Mouse (Mus musculus): ENCODE data around the gene Foxk2. TPM values are rescaled to one million over a fixed set of nuclear protein-coding genes. Genes with fewer than 3 reads are reported as not detected.

The Foxk2 gene
- total RNA-seq (2014; fragmentation: Nextera tagmentation) (35.7 and 40.4 TPM in 2 replicates), total RNA-seq (2017) (25.3 and 26.1 TPM in 2 replicates)

- ATAC-seq (replicated peaks; ENCODE audit: poor library complexity, severe bottlenecking): peak; percentile 97
Measured at GRCm38 (mm10) chr11:121259160-121260100, at the start of gene Foxk2. TSS of gene Foxk2 (plus strand) at chr11:121259990.

- no peak for ATAC-seq (replicated peaks; ENCODE audit: poor library complexity, severe bottlenecking)
Measured at GRCm38 (mm10) chr11:121216831-121217230, 43.0 kb upstream of the Foxk2 start.

GRCm38 (mm10) chr11:121219776-121220175, 40.0 kb upstream of the Foxk2 start:
- no peak for ATAC-seq (replicated peaks; ENCODE audit: poor library complexity, severe bottlenecking)

GRCm38 (mm10) chr11:121220771-121221170, 39.0 kb upstream of the Foxk2 start:
- ATAC-seq (replicated peaks; ENCODE audit: poor library complexity, severe bottlenecking): no peak

GRCm38 (mm10) chr11:121221321-121222010, 38.3 kb upstream of the Foxk2 start:
- no peak for ATAC-seq (replicated peaks; ENCODE audit: poor library complexity, severe bottlenecking)

- ATAC-seq (replicated peaks; ENCODE audit: poor library complexity, severe bottlenecking): peak; percentile 77
Measured at GRCm38 (mm10) chr11:121228129-121229017, 31.4 kb upstream of the Foxk2 start.

GRCm38 (mm10) chr11:121229018-121229439, 30.8 kb upstream of the Foxk2 start, which contains the start of gene Cybc1:
TSS of gene Cybc1 (minus strand) at chr11:121229322.
- ATAC-seq (replicated peaks; ENCODE audit: poor library complexity, severe bottlenecking): peak; percentile 77

- no peak for ATAC-seq (replicated peaks; ENCODE audit: poor library complexity, severe bottlenecking)
Measured at GRCm38 (mm10) chr11:121231191-121231590, 28.6 kb upstream of the Foxk2 start.

GRCm38 (mm10) chr11:121231628-121232291, 28.0 kb upstream of the Foxk2 start:
- ATAC-seq (replicated peaks; ENCODE audit: poor library complexity, severe bottlenecking): no peak

GRCm38 (mm10) chr11:121232706-121233105, 27.1 kb upstream of the Foxk2 start:
- ATAC-seq (replicated peaks; ENCODE audit: poor library complexity, severe bottlenecking): no peak

GRCm38 (mm10) chr11:121235475-121236238, 24.1 kb upstream of the Foxk2 start:
- ATAC-seq (replicated peaks; ENCODE audit: poor library complexity, severe bottlenecking): no peak

- peak; percentile 91 for ATAC-seq (replicated peaks; ENCODE audit: poor library complexity, severe bottlenecking)
Measured at GRCm38 (mm10) chr11:121236564-121237344, 23.0 kb upstream of the Foxk2 start, which contains the start of gene Narf. TSS of gene Narf (plus strand) at chr11:121237253.

GRCm38 (mm10) chr11:121237345-121238128, 22.3 kb upstream of the Foxk2 start:
- peak; percentile 19; the same call in 1 of the 2 replicates for ATAC-seq (replicated peaks; ENCODE audit: poor library complexity, severe bottlenecking)

GRCm38 (mm10) chr11:121239669-121240068, 20.1 kb upstream of the Foxk2 start:
- no peak for ATAC-seq (replicated peaks; ENCODE audit: poor library complexity, severe bottlenecking)

GRCm38 (mm10) chr11:121250196-121250595, 9.6 kb upstream of the Foxk2 start:
- no peak for ATAC-seq (replicated peaks; ENCODE audit: poor library complexity, severe bottlenecking)

GRCm38 (mm10) chr11:121260211-121260906, 569 bp downstream of the Foxk2 start:
- peak; percentile 13; the same call in 1 of the 2 replicates for ATAC-seq (replicated peaks; ENCODE audit: poor library complexity, severe bottlenecking)

Data from granulocyte monocyte progenitor cell, adult 5-6 weeks (primary cell).